ENCODE assay signal across 8 mouse cellular contexts in genomic region chr12:82121947-82122346, GRCm38 (mm10). TPM values are rescaled to one million over a fixed set of nuclear protein-coding genes. Genes with fewer than 3 reads are reported as not detected.
DNase-seq lines count a peak whose midpoint lies in the region; ATAC-seq and TF ChIP-seq lines count a peak whose summit lies in the region.

No protein-coding gene starts in this region.

- no peak for TF ChIP-seq CTCF in kidney, postnatal 0 days (IDR thresholded peaks at IDR 0.05; ENCODE audit: low read depth)

- no peak overlapping the region for H3K9ac ChIP-seq in limb, embryonic 12.5 days (replicated peaks)
- no peak overlapping the region for H3K9ac ChIP-seq in kidney, postnatal 0 days (ENCODE audit: low read depth, low read length)

- H3K9me3 ChIP-seq in limb, embryonic 12.5 days = no peaks in the 10 kb centered on the region
- no peaks in the 10 kb centered on the region for H3K9me3 ChIP-seq in limb, embryonic 10.5 days (replicated peaks)
- H3K9me3 ChIP-seq in kidney, postnatal 0 days (replicated peaks; ENCODE audit: low read length) = no peaks in the 10 kb centered on the region

- H3K27ac ChIP-seq in limb, embryonic 12.5 days = no peak overlapping the region
- no peak overlapping the region for H3K27ac ChIP-seq in limb, embryonic 10.5 days
- peak overlapping the region; percentile 39; the same call in 1 of the 2 replicates for H3K27ac ChIP-seq in kidney, postnatal 0 days

- H3K27me3 ChIP-seq in limb, embryonic 12.5 days = peaks cover 5% of the 10 kb centered on the region
- H3K27me3 ChIP-seq in limb, embryonic 10.5 days (ENCODE audit: low read depth, poor library complexity, severe bottlenecking) = no peaks in the 10 kb centered on the region
- H3K27me3 ChIP-seq in kidney, postnatal 0 days (ENCODE audit: insufficient read depth, low read length) = no peaks in the 10 kb centered on the region

- 0 out of 2 replicates have a peak overlapping the region, but pooled peaks have one; percentile 33 for H3K4me2 ChIP-seq in limb, embryonic 12.5 days
- peak overlapping the region; percentile 38; the same call in 1 of the 2 replicates for H3K4me2 ChIP-seq in kidney, postnatal 0 days (ENCODE audit: low read length)

- no peak for ATAC-seq in limb, embryonic 12.5 days (ENCODE audit: insufficient number of reproducible peaks, insufficient read depth, low FRiP score, low TSS enrichment, low read depth)
- ATAC-seq in kidney, postnatal 0 days (replicated peaks; ENCODE audit: low FRiP score, low read depth) = no peak

- WGBS in limb, embryonic 12.5 days = 71% methylated on average over 10 of the region's 10 CpGs
- WGBS in limb, embryonic 10.5 days = 73% methylated on average over 10 of the region's 10 CpGs
- WGBS in kidney, postnatal 0 days = 63% methylated on average over 10 of the region's 10 CpGs

- H3K4me1 ChIP-seq in limb, embryonic 12.5 days (replicated peaks) = peaks cover 10% of the 10 kb centered on the region; the same call in 1 of the 2 replicates
- peaks cover 17% of the 10 kb centered on the region for H3K4me1 ChIP-seq in limb, embryonic 10.5 days
- H3K4me1 ChIP-seq in kidney, postnatal 0 days (replicated peaks; ENCODE audit: insufficient read depth, low read length) = peaks cover 9% of the 10 kb centered on the region; the same call in 1 of the 2 replicates

- H3K36me3 ChIP-seq in limb, embryonic 12.5 days = no peaks in the 10 kb centered on the region
- H3K36me3 ChIP-seq in limb, embryonic 10.5 days = no peaks in the 10 kb centered on the region
- H3K36me3 ChIP-seq in kidney, postnatal 0 days (ENCODE audit: insufficient read depth, low read length) = no peaks in the 10 kb centered on the region

- H3K4me3 ChIP-seq in limb, embryonic 12.5 days (replicated peaks) = no peak overlapping the region
- no peak overlapping the region for H3K4me3 ChIP-seq in limb, embryonic 10.5 days
- no peak overlapping the region for H3K4me3 ChIP-seq in kidney, postnatal 0 days (replicated peaks; ENCODE audit: low read depth, low read length)

- peak; percentile 27 to 44 for DNase-seq in frontal cortex, postnatal 36 days (ENCODE audit: low spot score in 2 of 2)
- DNase-seq in frontal cortex, postnatal 25 days (ENCODE audit: low spot score in 2 of 2) = no peak
- DNase-seq in limb, embryonic 10.5 days (ENCODE audit: low spot score) = no peak
- DNase-seq in kidney, postnatal 0 days (ENCODE audit: low spot score) = peak; percentile 19
- peak; percentile 20 for DNase-seq in skeletal muscle tissue, adult 2 months (ENCODE audit: low read depth, low spot score)
- no peak for DNase-seq in spleen, postnatal 4 days (ENCODE audit: low spot score in 2 of 2)
- DNase-seq in layer of hippocampus, adult 9-10 months (ENCODE audit: low spot score) = no peak

RNA-seq across cellular contexts. Expression of gene Sipa1l1, which starts 47.2 kb away (rescaled TPM):
- polyA plus RNA-seq in limb, embryonic 12.5 days (2016; fragmentation: Nextera tagmentation; extraction: Ambion mirVana) = 33.1 and 35.7 TPM in 2 replicates
- polyA plus RNA-seq in limb, embryonic 10.5 days (2016; fragmentation: Nextera tagmentation; extraction: Ambion mirVana) = 28.3 and 37.0 TPM in 2 replicates
- polyA plus RNA-seq in kidney, postnatal 0 days (2015; fragmentation: Nextera tagmentation; extraction: Ambion mirVana) = 17.3 and 20.4 TPM in 2 replicates

Comparison
In these comparisons a context has a peak if more than half of its experiments do, and no peak if none do; other contexts are left out.
1. DNase-seq: peak in frontal cortex, postnatal 36 days (2 of 2), kidney, postnatal 0 days (single experiment) and skeletal muscle tissue, adult 2 months (single experiment); none in frontal cortex, postnatal 25 days (0 of 2), limb, embryonic 10.5 days (single experiment), spleen, postnatal 4 days (0 of 2) and layer of hippocampus, adult 9-10 months (single experiment).